Mouse (Mus musculus): ENCODE results near the gene Nr1d1.
A peak's percentile ranks its signal among the peaks of the same experiment; 100 is the strongest.
"Not testable (repeated sequence)": the region's sequence is repeated elsewhere in the genome, so short reads cannot be mapped to it uniquely, and the experiment has no call there.

- not testable (repeated sequence) for TF ChIP-seq ZC3H11A (IDR thresholded peaks at IDR 0.05; ENCODE audit: borderline replicate concordance, low read depth, low read length); MAFK (IDR thresholded peaks at IDR 0.05; ENCODE audit: insufficient read depth, low read depth, low read length); CHD2 (IDR thresholded peaks at IDR 0.05; ENCODE audit: low read depth, low read length)
- 0 out of 2 replicates have a peak, but pooled peaks have one; percentile 35 for TF ChIP-seq ZNF384 (IDR thresholded peaks at IDR 0.05; ENCODE audit: low read depth, low read length)
These were observed 37.9 kb downstream of the Nr1d1 start for GRCm38 (mm10) chr11:98737220-98737619.

All from ES-E14 (cell line).